In the genomic region with DNA sequence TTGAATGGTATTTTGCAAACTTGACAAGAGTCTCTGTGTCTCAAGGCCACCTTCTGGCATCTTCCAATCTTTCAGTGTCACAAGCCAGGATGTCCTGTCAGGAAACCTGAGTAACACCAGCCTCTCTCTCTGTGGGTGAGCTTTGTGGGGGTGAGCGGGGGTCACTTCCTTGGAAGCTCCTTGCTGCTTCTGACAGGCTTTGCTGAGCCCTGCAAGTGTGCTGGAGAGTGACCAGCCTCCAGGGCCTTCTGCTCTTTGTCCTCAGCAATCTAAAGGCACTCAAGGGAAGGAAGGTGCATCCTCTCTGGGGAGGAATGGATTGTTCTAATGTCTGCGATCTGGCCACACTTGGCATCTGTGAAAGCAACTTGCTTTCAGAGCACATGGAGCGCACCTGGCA, we compare ENCODE assay signal across 9 mouse cellular contexts. TPM values are rescaled to one million over a fixed set of nuclear protein-coding genes. Genes with fewer than 3 reads are reported as not detected.
DNase-seq lines count a peak whose midpoint lies in the region; ATAC-seq and TF ChIP-seq lines count a peak whose summit lies in the region.
"Had no signal": no experiment of that assay in that cellular context is flagged by ENCODE, and none has a peak within 500 bp of the region (broad histone marks: within the 10 kb centered on the region; RNA-seq: fewer than 3 reads in every experiment).

No protein-coding gene starts in this region.

- H3K27me3 ChIP-seq in forebrain, postnatal 0 days (ENCODE audit: insufficient read depth, low read length): no peaks in the 10 kb centered on the region

- H3K27ac ChIP-seq in forebrain, postnatal 0 days (ENCODE audit: low read depth, low read length): no peak overlapping the region

- TF ChIP-seq CTCF in forebrain, postnatal 0 days (IDR thresholded peaks at IDR 0.05; ENCODE audit: low read depth): no peak

- H3K4me3 ChIP-seq in forebrain, postnatal 0 days (ENCODE audit: low read depth, low read length): no peak overlapping the region

- H3K36me3 ChIP-seq in forebrain, postnatal 0 days (ENCODE audit: insufficient read depth): no peaks in the 10 kb centered on the region

- H3K4me2 ChIP-seq in forebrain, postnatal 0 days (ENCODE audit: low read depth): no peak overlapping the region

- H3K4me1 ChIP-seq in forebrain, postnatal 0 days (ENCODE audit: insufficient read depth): no peaks in the 10 kb centered on the region

- no peaks in the 10 kb centered on the region for H3K9me3 ChIP-seq in forebrain, postnatal 0 days (ENCODE audit: low read length)
- H3K9me3 ChIP-seq: G1E had no signal

- peak; percentile 98 for DNase-seq in heart, adult 11 months
- DNase-seq in heart, postnatal 36 days: no peak
- DNase-seq in kidney, adult 11 months: peak; percentile 72
- peak; percentile 45 for DNase-seq in mesoderm, embryonic 11.5 days (ENCODE audit: low read depth, low spot score)
- no peak for DNase-seq in forebrain, postnatal 0 days
- DNase-seq in frontal cortex, postnatal 25 days (ENCODE audit: low spot score in 2 of 2): no peak
- DNase-seq in retina, postnatal 1 day: no peak

- intact Hi-C loops in heart, postnatal 36 days (cut with DNase I): no loop called here

- WGBS in forebrain, postnatal 0 days: 76% methylated on average over 3 of the region's 3 CpGs

- H3K9ac ChIP-seq in forebrain, postnatal 0 days: no peak overlapping the region

- ATAC-seq in granulocyte monocyte progenitor cell, adult 5-6 weeks (replicated peaks; ENCODE audit: poor library complexity, severe bottlenecking): peak; percentile 60
- ATAC-seq in forebrain, postnatal 0 days: no peak

RNA-seq across cellular contexts. Expression of gene C87436, which starts 41.1 kb away (rescaled TPM):
- total RNA-seq in heart, postnatal 36 days (2021): 10 to 100 TPM in 1 of 2 experiments, 1 to 10 TPM in 1; 9.6 to 10.9 TPM
- 20.8 and 33.5 TPM in 2 replicates for total RNA-seq in granulocyte monocyte progenitor cell, adult 5-6 weeks (2014; fragmentation: Nextera tagmentation)
- total RNA-seq in granulocyte monocyte progenitor cell, adult 5-6 weeks (2017): 20.3 and 26.7 TPM in 2 replicates
- 20.5 and 24.8 TPM in 2 replicates for total RNA-seq in forebrain, postnatal 0 days (2014; rRNA removed)
- polyA plus RNA-seq in forebrain, postnatal 0 days (2015; fragmentation: Nextera tagmentation; extraction: Ambion mirVana): 19.6 and 21.9 TPM in 2 replicates

RNA-seq across cellular contexts. Expression of gene Pcbp1, which starts 46.8 kb away (rescaled TPM):
- total RNA-seq in heart, postnatal 36 days (2021): 100 to 1,000 TPM; 147 to 159 TPM
- 258 and 285 TPM in 2 replicates for total RNA-seq in granulocyte monocyte progenitor cell, adult 5-6 weeks (2014; fragmentation: Nextera tagmentation)
- total RNA-seq in granulocyte monocyte progenitor cell, adult 5-6 weeks (2017): 130 and 152 TPM in 2 replicates
- total RNA-seq in forebrain, postnatal 0 days (2014; rRNA removed): 45.7 and 49.3 TPM in 2 replicates
- 340 and 351 TPM in 2 replicates for polyA plus RNA-seq in forebrain, postnatal 0 days (2015; fragmentation: Nextera tagmentation; extraction: Ambion mirVana)

RNA-seq across cellular contexts. Expression of gene Gm44790, which starts 52.9 kb away (rescaled TPM):
- not detected for total RNA-seq in heart, postnatal 36 days (2021)
- total RNA-seq in granulocyte monocyte progenitor cell, adult 5-6 weeks (2014; fragmentation: Nextera tagmentation): not detected in 2 replicates
- not detected in 2 replicates for total RNA-seq in granulocyte monocyte progenitor cell, adult 5-6 weeks (2017)
- total RNA-seq in forebrain, postnatal 0 days (2014; rRNA removed): not detected in 2 replicates
- 0.67 and 2.0 TPM in 2 replicates for polyA plus RNA-seq in forebrain, postnatal 0 days (2015; fragmentation: Nextera tagmentation; extraction: Ambion mirVana)

Comparison
In these comparisons a context has a peak if more than half of its experiments do, and no peak if none do; other contexts are left out.
1. DNase-seq: peak in heart, adult 11 months (single experiment), kidney, adult 11 months (single experiment) and mesoderm, embryonic 11.5 days (single experiment); none in heart, postnatal 36 days (0 of 2), forebrain, postnatal 0 days (single experiment), frontal cortex, postnatal 25 days (0 of 2) and retina, postnatal 1 day (single experiment).